Mouse (Mus musculus) kidney, adult 2 months (tissue): ENCODE results near the gene Rapgef4.

Experiments used
- CTCF ChIP-seq: fragments of 200-500 bp; conservative IDR thresholded peaks from 2 replicates; pipeline ENCODE4 v1.5.1; 2011; ENCODE audit warnings: low read depth, mild to moderate bottlenecking, control low read depth, low read length, moderate library complexity, mixed read lengths; ENCODE audit not compliant: insufficient read depth, insufficient read length
- POLR2A ChIP-seq: fragments of 200-500 bp; IDR thresholded peaks from one replicate; pipeline ENCODE4 v1.6.1; 2011; ENCODE audit warnings: low read depth, low read length, control low read depth

DNA sequence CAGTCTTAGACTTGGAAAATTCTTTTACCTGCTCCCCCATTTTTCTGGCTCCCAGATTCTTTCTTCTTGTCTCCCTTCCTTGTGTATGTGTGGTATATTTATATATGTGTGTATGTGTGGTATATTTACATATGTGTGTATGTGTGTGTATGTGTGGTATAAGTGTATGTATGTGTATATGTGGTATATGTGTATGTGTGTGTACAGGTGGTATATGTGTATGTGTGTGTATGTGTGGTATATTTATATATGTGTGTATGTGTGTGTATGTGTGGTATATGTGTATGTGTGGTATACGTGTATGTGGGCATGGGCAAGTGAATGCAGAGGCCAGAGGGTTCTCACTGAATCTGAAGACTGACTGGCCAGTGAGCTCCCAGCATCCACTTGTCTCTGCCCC lies 310.1 kb downstream of the Rapgef4 start:
- TF ChIP-seq CTCF = no peak
- TF ChIP-seq POLR2A = no peak
